Comparison of ENCODE assay signal across 13 mouse cellular contexts in the genomic region with DNA sequence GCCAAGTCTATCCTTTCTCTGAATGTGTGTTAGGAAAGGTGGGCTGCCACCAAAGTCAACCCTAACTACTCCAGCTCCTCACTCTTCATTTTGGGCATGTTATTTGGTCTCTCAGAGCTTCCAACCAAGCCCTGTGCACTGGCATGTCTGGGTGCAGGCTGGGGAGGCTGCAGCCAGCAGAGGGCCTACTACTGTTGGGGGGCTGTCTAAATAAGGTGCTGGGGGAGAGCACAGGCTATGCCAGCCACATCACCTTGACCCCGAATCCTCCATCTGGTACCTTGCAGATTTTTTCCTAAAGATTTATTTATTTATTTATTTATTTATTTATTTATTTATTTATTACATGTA. TPM values are rescaled to one million over a fixed set of nuclear protein-coding genes. Genes with fewer than 3 reads are reported as not detected.
DNase-seq lines count a peak whose midpoint lies in the region; ATAC-seq and TF ChIP-seq lines count a peak whose summit lies in the region.
"Had no signal": no experiment of that assay in that cellular context is flagged by ENCODE, and none has a peak within 500 bp of the region (broad histone marks: within the 10 kb centered on the region; RNA-seq: fewer than 3 reads in every experiment).

No protein-coding gene starts in this region.

- 76% methylated on average over 1 of the region's 1 CpGs for WGBS in liver, embryonic 13.5 days (ENCODE audit: insufficient replicate concordance)
- 74% methylated on average over 1 of the region's 1 CpGs for WGBS in liver, embryonic 12.5 days (ENCODE audit: insufficient replicate concordance)
- WGBS in macrophage (ENCODE audit: missing documents) = 100% methylated on average over 1 of the region's 1 CpGs

- H3K4me1 ChIP-seq in liver, embryonic 13.5 days (replicated peaks) = peaks cover 62% of the 10 kb centered on the region
- H3K4me1 ChIP-seq in liver, embryonic 12.5 days = peaks cover 60% of the 10 kb centered on the region

- ATAC-seq in liver, embryonic 13.5 days (ENCODE audit: low read depth) = no peak
- ATAC-seq in liver, embryonic 12.5 days = no peak
- peak; percentile 40 for ATAC-seq in activated CD4-positive, CD25-positive, alpha-beta regulatory T cell, adult 4 months

- H3K36me3 ChIP-seq in liver, embryonic 13.5 days = no peaks in the 10 kb centered on the region
- no peaks in the 10 kb centered on the region for H3K36me3 ChIP-seq in liver, embryonic 12.5 days
- no peaks in the 10 kb centered on the region for H3K36me3 ChIP-seq in macrophage (ENCODE audit: inconsistent target)

- no peak for DNase-seq in gastrocnemius, adult 2 months
- no peak for DNase-seq in gastrocnemius, postnatal 10 days
- DNase-seq in liver, embryonic 13.5 days = no peak
- no peak for DNase-seq in c-Kit-positive CD71-positive TER-119-positive erythroid progenitor cells, embryonic 14.5 days (ENCODE audit: low spot score)
- no peak for DNase-seq in cerebellum, postnatal 14 days
- DNase-seq: cerebellum, adult 2 months; embryo, embryonic 11 days; layer of hippocampus, adult 9-11 months had no signal

- H3K9ac ChIP-seq in liver, embryonic 13.5 days = no peak overlapping the region
- H3K9ac ChIP-seq in liver, embryonic 12.5 days = no peak overlapping the region
- H3K9ac ChIP-seq: hindbrain, embryonic 14.5 days had no signal

- no peak overlapping the region for H3K4me3 ChIP-seq in gastrocnemius, adult 2 months
- H3K4me3 ChIP-seq in liver, embryonic 13.5 days (replicated peaks) = no peak overlapping the region
- H3K4me3 ChIP-seq in liver, embryonic 12.5 days = no peak overlapping the region
- H3K4me3 ChIP-seq in macrophage (ENCODE audit: inconsistent target) = no peak overlapping the region
- H3K4me3 ChIP-seq: myocyte had no signal

- no peak for TF ChIP-seq CTCF in gastrocnemius, adult 2 months (IDR thresholded peaks at IDR 0.05)

- H3K27ac ChIP-seq in gastrocnemius, adult 2 months = peak overlapping the region; percentile 69
- peak overlapping the region; percentile 25 for H3K27ac ChIP-seq in liver, embryonic 13.5 days
- no peak overlapping the region for H3K27ac ChIP-seq in liver, embryonic 12.5 days
- peak overlapping the region; percentile 35 for H3K27ac ChIP-seq in macrophage
- H3K27ac ChIP-seq: hindbrain, embryonic 14.5 days had no signal

- H3K9me3 ChIP-seq in liver, embryonic 13.5 days (replicated peaks) = no peaks in the 10 kb centered on the region
- H3K9me3 ChIP-seq in liver, embryonic 12.5 days (replicated peaks) = no peaks in the 10 kb centered on the region

- no peak overlapping the region for H3K4me2 ChIP-seq in liver, embryonic 13.5 days
- no peak overlapping the region for H3K4me2 ChIP-seq in liver, embryonic 12.5 days
- H3K4me2 ChIP-seq: hindbrain, embryonic 14.5 days had no signal

- no peaks in the 10 kb centered on the region for H3K79me2 ChIP-seq in macrophage (ENCODE audit: inconsistent target)

- H3K27me3 ChIP-seq in liver, embryonic 13.5 days = no peaks in the 10 kb centered on the region
- H3K27me3 ChIP-seq in liver, embryonic 12.5 days (replicated peaks) = no peaks in the 10 kb centered on the region

- intact Hi-C loops in gastrocnemius, adult 2 months (cut with DNase I) = loop anchor here (10.0 kb wide), 1 partner anchor 798 kb away; no protein-coding TSS in a partner anchor

RNA-seq across cellular contexts. Expression of a gene that starts 8.1 kb away (rescaled TPM):
- total RNA-seq in gastrocnemius, adult 2 months (2021) = 1 to 10 TPM; 3.4 to 4.9 TPM
- 10 to 100 TPM in 1 of 2 experiments, 1 to 10 TPM in 1; 9.4 to 13.0 TPM for total RNA-seq in gastrocnemius, postnatal 10 days (2021)
- 47.2 and 53.2 TPM in 2 replicates for polyA plus RNA-seq in liver, embryonic 13.5 days (2015; fragmentation: Nextera tagmentation; extraction: Ambion mirVana)
- 62.7 and 64.0 TPM in 2 replicates for polyA plus RNA-seq in liver, embryonic 12.5 days (2016; fragmentation: Nextera tagmentation; extraction: Ambion mirVana)
- polyA plus RNA-seq in activated CD4-positive, CD25-positive, alpha-beta regulatory T cell, adult 4 months (2017; shearing (Covaris generic)) = 10 to 100 TPM; 12.2 to 14.2 TPM
- 1 to 10 TPM in 22 of 26 experiments, under 1 TPM in 4; 0.62 to 8.2 (median 3.4) TPM for total RNA-seq in macrophage (2018; cell fraction: chromatin; rRNA removed)
- total RNA-seq in macrophage (2018; cell fraction: cytosol; rRNA removed) = 10 to 100 TPM in 13 of 26 experiments, 1 to 10 TPM in 13; 6.5 to 12.4 (median 10.0) TPM
- 10 to 100 TPM in 1 of 26 experiments, 1 to 10 TPM in 25; 2.7 to 11.1 (median 4.0) TPM for total RNA-seq in macrophage (2018; cell fraction: nucleus; rRNA removed)
- 8.4 to 16.8 TPM (median 8.8 TPM) in 3 replicates for polyA plus RNA-seq in macrophage (2018)

RNA-seq across cellular contexts. Expression of a gene that starts 39.4 kb away (rescaled TPM):
- 10 to 100 TPM; 18.6 to 23.8 TPM for total RNA-seq in gastrocnemius, adult 2 months (2021)
- 10 to 100 TPM; 22.7 to 29.3 TPM for total RNA-seq in gastrocnemius, postnatal 10 days (2021)
- polyA plus RNA-seq in liver, embryonic 13.5 days (2015; fragmentation: Nextera tagmentation; extraction: Ambion mirVana) = 18.1 and 21.0 TPM in 2 replicates
- 27.1 and 28.1 TPM in 2 replicates for polyA plus RNA-seq in liver, embryonic 12.5 days (2016; fragmentation: Nextera tagmentation; extraction: Ambion mirVana)
- polyA plus RNA-seq in activated CD4-positive, CD25-positive, alpha-beta regulatory T cell, adult 4 months (2017; shearing (Covaris generic)) = 1 to 10 TPM; 3.3 to 3.4 TPM
- total RNA-seq in macrophage (2018; cell fraction: chromatin; rRNA removed) = 10 to 100 TPM in 9 of 26 experiments, 1 to 10 TPM in 17; 1.6 to 15.8 (median 7.8) TPM
- 10 to 100 TPM in 16 of 26 experiments, 1 to 10 TPM in 10; 5.6 to 14.1 (median 11.3) TPM for total RNA-seq in macrophage (2018; cell fraction: cytosol; rRNA removed)
- total RNA-seq in macrophage (2018; cell fraction: nucleus; rRNA removed) = 10 to 100 TPM in 4 of 26 experiments, 1 to 10 TPM in 22; 3.8 to 13.8 (median 7.5) TPM
- polyA plus RNA-seq in macrophage (2018) = 6.9 to 13.0 TPM (median 12.2 TPM) in 3 replicates

RNA-seq across cellular contexts. Expression of a gene that starts 39.6 kb away (rescaled TPM):
- total RNA-seq in gastrocnemius, adult 2 months (2021) = 10 to 100 TPM; 22.2 to 22.7 TPM
- total RNA-seq in gastrocnemius, postnatal 10 days (2021) = 10 to 100 TPM; 30.3 to 33.8 TPM
- polyA plus RNA-seq in liver, embryonic 13.5 days (2015; fragmentation: Nextera tagmentation; extraction: Ambion mirVana) = 186 and 227 TPM in 2 replicates
- 186 and 192 TPM in 2 replicates for polyA plus RNA-seq in liver, embryonic 12.5 days (2016; fragmentation: Nextera tagmentation; extraction: Ambion mirVana)
- 100 to 1,000 TPM; 372 to 374 TPM for polyA plus RNA-seq in activated CD4-positive, CD25-positive, alpha-beta regulatory T cell, adult 4 months (2017; shearing (Covaris generic))
- 100 to 1,000 TPM in 1 of 26 experiments, 10 to 100 TPM in 15, 1 to 10 TPM in 10; 1.8 to 101 (median 15.2) TPM for total RNA-seq in macrophage (2018; cell fraction: chromatin; rRNA removed)
- total RNA-seq in macrophage (2018; cell fraction: cytosol; rRNA removed) = 100 to 1,000 TPM; 114 to 571 (median 330) TPM
- total RNA-seq in macrophage (2018; cell fraction: nucleus; rRNA removed) = 100 to 1,000 TPM in 13 of 26 experiments, 10 to 100 TPM in 13; 15.5 to 248 (median 88.5) TPM
- polyA plus RNA-seq in macrophage (2018) = 37.4 to 252 TPM (median 187 TPM) in 3 replicates
